Mouse (Mus musculus) liver, adult 2 months (tissue): ENCODE measurements around the gene Tubgcp2. TPM values are rescaled to one million over a fixed set of nuclear protein-coding genes. Genes with fewer than 3 reads are reported as not detected.

ENCODE experiments used
- DNase-seq: peaks from one replicate; pipeline ENCODE4 v3.0.0-alpha.2; 2011; ENCODE audit warnings: low read depth, low spot score; ENCODE audit errors: extremely low read depth
- H3K27ac ChIP-seq: fragments of 200-500 bp; replicated peaks from 2 replicates; pipeline ENCODE4 v1.5.1; 2012; ENCODE audit warnings: low read depth, mild to moderate bottlenecking, control low read depth, inconsistent platforms, low read length; ENCODE audit not compliant: insufficient read depth
- H3K27me3 ChIP-seq: fragments of 200-500 bp; 2 replicates; pipeline ENCODE4 v1.6.1; 2012; ENCODE audit warnings: mild to moderate bottlenecking, moderate library complexity, low read length, inconsistent platforms; ENCODE audit not compliant: control insufficient read depth, insufficient read depth
- H3K36me3 ChIP-seq: fragments of 200-500 bp; 2 replicates; pipeline ENCODE4 v1.6.1; 2012; ENCODE audit warnings: low read length, inconsistent platforms; ENCODE audit not compliant: control insufficient read depth, insufficient read depth
- H3K4me1 ChIP-seq: fragments of 200-500 bp; 2 replicates; pipeline ENCODE4 v1.6.1; 2011; ENCODE audit warnings: low read length; ENCODE audit not compliant: control insufficient read depth, insufficient read depth
- H3K4me3 ChIP-seq: fragments of 200-500 bp; 2 replicates; pipeline ENCODE4 v1.5.1; 2011; ENCODE audit warnings: low read depth, mild to moderate bottlenecking, control low read depth, low read length, moderate library complexity; ENCODE audit not compliant: insufficient read depth
- H3K79me2 ChIP-seq: fragments of 200-500 bp; 2 replicates; pipeline ENCODE4 v1.6.1; 2012; ENCODE audit warnings: inconsistent platforms, mild to moderate bottlenecking, low read length, moderate library complexity; ENCODE audit not compliant: control insufficient read depth, insufficient read depth
- H3K9ac ChIP-seq: fragments of 200-500 bp; 2 replicates; pipeline ENCODE4 v1.6.1; 2012; ENCODE audit warnings: low read depth, mild to moderate bottlenecking, control low read depth, inconsistent platforms, low read length
- CTCF ChIP-seq: fragments of 200-500 bp; IDR thresholded peaks from 2 replicates; pipeline ENCODE4 v1.5.1; 2011; ENCODE audit warnings: low read depth, low read length, control low read depth
- POLR2A ChIP-seq: fragments of 200-500 bp; IDR thresholded peaks from 2 replicates; pipeline ENCODE4 v1.6.1; 2011; ENCODE audit warnings: low read length, control low read depth; ENCODE audit not compliant: insufficient read depth; ENCODE audit errors: extremely low read depth
- WGBS: fragments of 180-500 bp; shearing (Covaris S2); methylation state at CpG from one replicate; pipeline ENCODE4 v1.1.7; 2018; 5-methylcytosine and 5-hydroxymethylcytosine counted together
- polyA plus RNA-seq: library from polyadenylated mRNA; depleted of rRNA; stranded (reverse); fragments of >200 nt; gene quantifications from 2 replicates; pipeline ENCODE4 v1.2.3, GENCODE M21; 2012; rRNA removed
- total RNA-seq: library from RNA; depleted of rRNA; stranded (reverse); fragments of >200 nt; gene quantifications from 2 replicates; pipeline ENCODE4 v1.2.3, GENCODE M21; 2014; rRNA removed

Tubgcp2 gene
- total RNA-seq (12.1 and 12.4 TPM in 2 replicates), polyA plus RNA-seq (9.4 and 11.8 TPM in 2 replicates)

GRCm38 (mm10) chr7:140036281-140037170 lies at the start of gene Tubgcp2, which contains the start of gene Zfp511:
Gene Tubgcp2, minus strand, starts transcription at chr7:140036669.
Gene Zfp511, plus strand, starts transcription at chr7:140036391.
- Histone ChIP-seq H3K4me1 (peaks cover 10% of the 10 kb centered on the region), H3K4me3 (peak within 1 kb of the TSS; percentile 83), H3K79me2 (no peaks in the 10 kb centered on the region), H3K27ac (peak within 1 kb of the TSS; percentile 70), H3K27me3 (no peaks in the 10 kb centered on the region), H3K9ac (peak within 1 kb of the TSS; percentile 81), H3K36me3 (peaks cover 2% of the 10 kb centered on the region; the same call in 1 of the 2 replicates)
- DNase-seq = peak; percentile 90
- TF ChIP-seq CTCF = no peak
- TF ChIP-seq POLR2A = no peak
- 2% methylated on average over 69 of the region's 69 CpGs for WGBS

- no peak for DNase-seq
- 17% methylated on average over 18 of the region's 18 CpGs for WGBS
- H3K27ac ChIP-seq = no peak within 1 kb of the TSS
- H3K27me3 ChIP-seq = peaks cover 10% of the 10 kb centered on the region
- H3K9ac ChIP-seq = no peak within 1 kb of the TSS
- no peak within 1 kb of the TSS for H3K4me3 ChIP-seq
- TF ChIP-seq POLR2A (no peak), CTCF (0 out of 2 replicates have a peak, but pooled peaks have one; percentile 20)
- H3K4me1 ChIP-seq = no peaks in the 10 kb centered on the region
- no peaks in the 10 kb centered on the region for H3K79me2 ChIP-seq
- no peaks in the 10 kb centered on the region for H3K36me3 ChIP-seq
Measured at GRCm38 (mm10) chr7:140082242-140082678, 45.8 kb upstream of the Tubgcp2 start, which contains the start of gene Caly. Gene Caly, minus strand, starts transcription at chr7:140082548.

- Histone ChIP-seq H3K4me1 (no peaks in the 10 kb centered on the region), H3K4me3 (no peak overlapping the region), H3K9ac (no peak overlapping the region), H3K27ac (no peak overlapping the region), H3K36me3 (no peaks in the 10 kb centered on the region), H3K79me2 (no peaks in the 10 kb centered on the region), H3K27me3 (peaks cover 10% of the 10 kb centered on the region)
- TF ChIP-seq CTCF = no peak
- WGBS = 36% methylated on average over 20 of the region's 20 CpGs
- DNase-seq = no peak
Measured at GRCm38 (mm10) chr7:140081408-140082241, 45.2 kb upstream of the Tubgcp2 start.

GRCm38 (mm10) chr7:140080503-140081156 lies 44.2 kb upstream of the Tubgcp2 start:
- no peaks in the 10 kb centered on the region for H3K79me2 ChIP-seq
- TF ChIP-seq CTCF = no peak
- TF ChIP-seq POLR2A = no peak
- 7% methylated on average over 24 of the region's 24 CpGs for WGBS
- H3K36me3 ChIP-seq = no peaks in the 10 kb centered on the region
- no peak overlapping the region for H3K9ac ChIP-seq
- H3K27ac ChIP-seq = no peak overlapping the region
- H3K4me3 ChIP-seq = no peak overlapping the region
- DNase-seq = peak; percentile 59
- H3K4me1 ChIP-seq = no peaks in the 10 kb centered on the region
- H3K27me3 ChIP-seq = peaks cover 10% of the 10 kb centered on the region

DNA sequence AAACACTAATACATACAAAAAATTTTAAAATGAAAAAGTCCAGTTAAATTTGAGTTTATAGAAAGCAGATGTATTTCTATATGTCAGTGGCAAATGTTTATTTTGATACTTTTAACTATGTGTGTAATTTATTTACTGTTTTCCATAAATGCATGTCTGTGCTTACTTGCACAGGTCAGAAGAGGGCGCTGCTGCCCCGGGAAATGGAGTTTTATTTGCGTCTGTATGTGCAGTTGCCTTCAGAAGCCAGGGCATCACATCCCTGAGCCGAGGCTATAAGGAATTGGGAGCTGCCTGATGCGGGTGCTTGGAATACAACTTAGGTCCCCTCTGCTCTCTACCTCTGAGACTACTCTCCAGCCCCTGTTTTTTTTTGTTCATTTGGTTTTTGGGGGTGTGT lies 42.2 kb upstream of the Tubgcp2 start:
- 7% methylated on average over 5 of the region's 5 CpGs for WGBS
- H3K79me2 ChIP-seq = no peaks in the 10 kb centered on the region
- peak; percentile 65 for DNase-seq

More for the DNA sequence above, 42.2 kb upstream of the Tubgcp2 start:
- H3K4me1 ChIP-seq = no peaks in the 10 kb centered on the region
- no peaks in the 10 kb centered on the region for H3K36me3 ChIP-seq
- H3K27me3 ChIP-seq = peaks cover 10% of the 10 kb centered on the region
- H3K4me3 ChIP-seq = no peak overlapping the region
- H3K9ac ChIP-seq = no peak overlapping the region
- peak; percentile 80 for TF ChIP-seq CTCF
- TF ChIP-seq POLR2A = no peak
- H3K27ac ChIP-seq = no peak overlapping the region
